Mouse (Mus musculus) heart, postnatal 0 days (tissue): Measurements from ENCODE around the gene Card10.
A peak's percentile ranks its signal among the peaks of the same experiment; 100 is the strongest.

Experiments
- CTCF ChIP-seq: IDR thresholded peaks from 2 replicates; pipeline ENCODE4 v1.5.1; 2016; ENCODE audit warnings: antibody characterized with exemption, control low read depth, low read depth
- EP300 ChIP-seq: IDR thresholded peaks from 2 replicates; pipeline ENCODE4 v1.6.1; 2016; ENCODE audit warnings: antibody characterized with exemption, low read depth

DNA sequence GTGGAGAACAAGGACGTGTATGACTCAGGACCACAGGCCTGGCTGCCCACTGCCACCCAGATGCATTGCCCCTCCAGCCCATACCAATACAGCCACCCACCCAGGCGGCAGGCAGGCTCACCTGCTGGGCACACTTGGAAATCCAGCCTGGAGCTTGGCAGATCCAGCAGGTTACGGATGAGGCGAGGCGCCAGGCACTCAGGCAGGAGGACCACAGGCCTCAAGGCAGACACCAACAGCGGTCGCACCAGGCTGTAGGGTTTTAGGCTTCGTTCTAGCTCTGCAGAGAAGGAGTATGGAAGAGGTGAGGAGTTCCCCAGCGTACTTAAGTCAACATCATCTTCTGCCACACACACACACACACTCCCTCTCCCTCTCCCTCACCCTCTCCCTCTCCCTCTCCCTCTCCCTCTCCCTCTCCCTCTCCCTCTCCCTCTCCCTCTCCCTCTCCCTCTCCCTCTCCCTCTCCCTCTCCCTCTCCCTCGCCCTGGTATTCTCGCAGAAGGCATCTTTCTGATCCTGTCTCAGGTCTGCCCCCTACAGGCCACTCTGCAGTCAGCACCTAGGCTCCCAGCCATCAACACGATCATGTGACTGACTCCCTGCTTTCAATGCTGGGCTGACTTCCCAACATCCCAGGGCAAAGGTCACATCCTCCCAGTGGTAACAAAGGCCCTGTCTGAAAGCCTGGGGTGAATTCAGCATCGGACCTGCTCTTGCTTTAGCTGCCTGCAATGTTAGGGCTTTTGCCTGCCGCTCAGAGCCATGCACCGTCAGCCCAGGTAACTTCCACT is 24.6 kb downstream of the Card10 start:
- TF ChIP-seq CTCF (peak; percentile 87), EP300 (no peak)
